Mouse (Mus musculus) embryonic fibroblast, embryonic 13.5 days (primary cell): Measurements from ENCODE around the gene Kcnq5.

Experiments
- CTCF ChIP-seq: IDR thresholded peaks from 2 replicates; pipeline ENCODE4 v1.5.1; 2011; ENCODE audit warnings: mild to moderate bottlenecking, control low read depth, low read length, moderate library complexity, borderline replicate concordance; ENCODE audit not compliant: insufficient read depth
- POLR2A ChIP-seq: IDR thresholded peaks from 2 replicates; pipeline ENCODE4 v1.6.1; 2011; ENCODE audit warnings: low read depth, mild to moderate bottlenecking, control low read depth, low read length, moderate library complexity

DNA sequence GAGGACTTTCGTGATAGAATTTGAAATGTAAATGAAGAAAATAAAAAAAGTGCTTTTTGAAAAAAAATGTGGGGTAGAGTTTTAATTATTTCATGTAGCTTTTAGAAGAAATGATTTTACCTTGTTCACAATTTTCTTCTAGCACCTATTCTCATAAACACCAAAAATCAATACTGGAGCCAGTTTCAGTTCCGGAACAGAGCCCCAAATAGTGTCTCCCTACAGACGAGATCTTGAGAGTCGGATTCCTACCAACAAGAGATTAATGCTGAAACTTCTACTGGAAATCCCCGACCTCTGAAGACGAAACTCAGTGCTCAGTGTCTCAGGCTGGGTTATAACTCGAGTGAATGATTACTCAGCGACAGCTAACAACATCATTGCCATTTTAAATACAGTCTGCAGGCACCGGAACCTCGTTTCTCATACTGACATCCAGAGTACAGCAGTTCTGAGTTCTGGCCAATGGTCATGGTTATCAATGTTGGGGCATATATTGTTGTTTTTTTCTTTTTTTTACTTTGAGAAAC lies 441.6 kb downstream of the Kcnq5 start:
- TF ChIP-seq CTCF (no peak), POLR2A (no peak)
